Mouse (Mus musculus): ENCODE data around the gene Syngr4. TPM values are rescaled to one million over a fixed set of nuclear protein-coding genes. Genes with fewer than 3 reads are reported as not detected.
A peak's percentile ranks its signal among the peaks of the same experiment; 100 is the strongest.

The Syngr4 gene
- polyA plus RNA-seq, 1 experiment from 2014 or later, result 0.91 TPM

- peak; percentile 60 for ATAC-seq (replicated peaks; ENCODE audit: extremely low read depth, insufficient read depth, low FRiP score)
- Histone ChIP-seq H3K9me3 (replicated peaks; ENCODE audit: control insufficient read depth, low read length) (no peaks in the 10 kb centered on the region), H3K27ac (ENCODE audit: low read length) (peak overlapping the region; percentile 92)
Measured at GRCm38 (mm10) chr7:45873061-45873947, 23.2 kb downstream of the Syngr4 start.

GRCm38 (mm10) chr7:45872624-45873023 is 23.9 kb downstream of the Syngr4 start, which contains the start of gene Kdelr1:
Kdelr1 (plus strand) TSS chr7:45872772.
- Histone ChIP-seq H3K4me1 (ENCODE audit: control insufficient read depth, insufficient read depth, low read length) (peaks cover 36% of the 10 kb centered on the region), H3K36me3 (ENCODE audit: control insufficient read depth, insufficient read depth) (peaks cover 31% of the 10 kb centered on the region), H3K4me3 (ENCODE audit: low read length) (peak within 1 kb of the TSS; percentile 78), H3K4me2 (ENCODE audit: low read depth, low read length) (peak within 1 kb of the TSS; percentile 81), H3K9me3 (replicated peaks; ENCODE audit: control insufficient read depth, low read length) (no peaks in the 10 kb centered on the region), H3K9ac (ENCODE audit: low read length) (peak within 1 kb of the TSS; percentile 97), H3K27ac (ENCODE audit: low read length) (peak within 1 kb of the TSS; percentile 92), H3K27me3 (ENCODE audit: control insufficient read depth, insufficient read depth, low read length) (peaks cover 31% of the 10 kb centered on the region)
- ATAC-seq (replicated peaks; ENCODE audit: extremely low read depth, insufficient read depth, low FRiP score), result peak; percentile 76
- WGBS, result under 1% methylated on average over 18 of the region's 18 CpGs

More at GRCm38 (mm10) chr7:45873061-45873947, 23.2 kb downstream of the Syngr4 start:
- Histone ChIP-seq H3K27me3 (ENCODE audit: control insufficient read depth, insufficient read depth, low read length) (peaks cover 25% of the 10 kb centered on the region), H3K4me3 (ENCODE audit: low read length) (peak overlapping the region; percentile 78), H3K4me1 (ENCODE audit: control insufficient read depth, insufficient read depth, low read length) (peaks cover 36% of the 10 kb centered on the region), H3K4me2 (ENCODE audit: low read depth, low read length) (peak overlapping the region; percentile 81), H3K9ac (ENCODE audit: low read length) (peak overlapping the region; percentile 97), H3K36me3 (ENCODE audit: control insufficient read depth, insufficient read depth) (peaks cover 35% of the 10 kb centered on the region)
- WGBS, result 2% methylated on average over 28 of the region's 28 CpGs

GRCm38 (mm10) chr7:45870282-45871058 is 26.0 kb downstream of the Syngr4 start:
- H3K27me3 ChIP-seq (ENCODE audit: control insufficient read depth, insufficient read depth, low read length), result peaks cover 41% of the 10 kb centered on the region
- peaks cover 12% of the 10 kb centered on the region for H3K36me3 ChIP-seq (ENCODE audit: control insufficient read depth, insufficient read depth)
- H3K4me2 ChIP-seq (ENCODE audit: low read depth, low read length), result peak overlapping the region; percentile 59
- 3% methylated on average over 30 of the region's 30 CpGs for WGBS
- peak overlapping the region; percentile 25 for H3K4me3 ChIP-seq (ENCODE audit: low read length)
- no peaks in the 10 kb centered on the region for H3K9me3 ChIP-seq (replicated peaks; ENCODE audit: control insufficient read depth, low read length)
- no peak overlapping the region for H3K27ac ChIP-seq (ENCODE audit: low read length)
- peaks cover 36% of the 10 kb centered on the region for H3K4me1 ChIP-seq (ENCODE audit: control insufficient read depth, insufficient read depth, low read length)
- 0 out of 2 replicates have a peak overlapping the region, but pooled peaks have one; percentile 42 for H3K9ac ChIP-seq (ENCODE audit: low read length)
- ATAC-seq (replicated peaks; ENCODE audit: extremely low read depth, insufficient read depth, low FRiP score), result no peak

- Histone ChIP-seq H3K9ac (ENCODE audit: low read length) (peak overlapping the region; percentile 61), H3K4me2 (ENCODE audit: low read depth, low read length) (peak overlapping the region; percentile 59), H3K27me3 (ENCODE audit: control insufficient read depth, insufficient read depth, low read length) (peaks cover 41% of the 10 kb centered on the region), H3K36me3 (ENCODE audit: control insufficient read depth, insufficient read depth) (peaks cover 7% of the 10 kb centered on the region), H3K4me1 (ENCODE audit: control insufficient read depth, insufficient read depth, low read length) (peaks cover 33% of the 10 kb centered on the region), H3K27ac (ENCODE audit: low read length) (no peak overlapping the region), H3K9me3 (replicated peaks; ENCODE audit: control insufficient read depth, low read length) (no peaks in the 10 kb centered on the region), H3K4me3 (ENCODE audit: low read length) (peak overlapping the region; percentile 28)
- WGBS, result 4% methylated on average over 13 of the region's 14 CpGs
- ATAC-seq (replicated peaks; ENCODE audit: extremely low read depth, insufficient read depth, low FRiP score), result no peak
Measured at GRCm38 (mm10) chr7:45869787-45870186, 26.7 kb downstream of the Syngr4 start.

GRCm38 (mm10) chr7:45869107-45869670 is 27.3 kb downstream of the Syngr4 start:
- WGBS, result 17% methylated on average over 8 of the region's 8 CpGs
- peak overlapping the region; percentile 28 for H3K4me3 ChIP-seq (ENCODE audit: low read length)
- H3K9me3 ChIP-seq (replicated peaks; ENCODE audit: control insufficient read depth, low read length), result no peaks in the 10 kb centered on the region
- H3K4me2 ChIP-seq (ENCODE audit: low read depth, low read length), result peak overlapping the region; percentile 59
- no peak for ATAC-seq (replicated peaks; ENCODE audit: extremely low read depth, insufficient read depth, low FRiP score)
- peaks cover 41% of the 10 kb centered on the region for H3K27me3 ChIP-seq (ENCODE audit: control insufficient read depth, insufficient read depth, low read length)
- peaks cover 27% of the 10 kb centered on the region for H3K4me1 ChIP-seq (ENCODE audit: control insufficient read depth, insufficient read depth, low read length)
- H3K9ac ChIP-seq (ENCODE audit: low read length), result peak overlapping the region; percentile 61
- no peak overlapping the region for H3K27ac ChIP-seq (ENCODE audit: low read length)
- H3K36me3 ChIP-seq (ENCODE audit: control insufficient read depth, insufficient read depth), result peaks cover 2% of the 10 kb centered on the region; the same call in 1 of the 2 replicates

- WGBS, result 33% methylated on average over 2 of the region's 2 CpGs
- no peak overlapping the region for H3K4me2 ChIP-seq (ENCODE audit: low read depth, low read length)
- no peak for ATAC-seq (replicated peaks; ENCODE audit: extremely low read depth, insufficient read depth, low FRiP score)
- no peaks in the 10 kb centered on the region for H3K9me3 ChIP-seq (replicated peaks; ENCODE audit: control insufficient read depth, low read length)
- H3K27ac ChIP-seq (ENCODE audit: low read length), result no peak overlapping the region
- H3K9ac ChIP-seq (ENCODE audit: low read length), result no peak overlapping the region
- H3K36me3 ChIP-seq (ENCODE audit: control insufficient read depth, insufficient read depth), result no peaks in the 10 kb centered on the region
- H3K4me1 ChIP-seq (ENCODE audit: control insufficient read depth, insufficient read depth, low read length), result peaks cover 20% of the 10 kb centered on the region
- H3K4me3 ChIP-seq (ENCODE audit: low read length), result no peak overlapping the region
- peaks cover 41% of the 10 kb centered on the region for H3K27me3 ChIP-seq (ENCODE audit: control insufficient read depth, insufficient read depth, low read length)
Measured at GRCm38 (mm10) chr7:45867871-45868270, 28.6 kb downstream of the Syngr4 start.

GRCm38 (mm10) chr7:45865925-45866910 is 30.3 kb downstream of the Syngr4 start:
- peaks cover 32% of the 10 kb centered on the region for H3K27me3 ChIP-seq (ENCODE audit: control insufficient read depth, insufficient read depth, low read length)

GRCm38 (mm10) chr7:45864435-45864834 is 32.1 kb downstream of the Syngr4 start:
- H3K9ac ChIP-seq (ENCODE audit: low read length), result no peak overlapping the region
- 47% methylated on average over 3 of the region's 3 CpGs for WGBS
- H3K36me3 ChIP-seq (ENCODE audit: control insufficient read depth, insufficient read depth), result no peaks in the 10 kb centered on the region
- H3K9me3 ChIP-seq (replicated peaks; ENCODE audit: control insufficient read depth, low read length), result no peaks in the 10 kb centered on the region
- H3K4me1 ChIP-seq (ENCODE audit: control insufficient read depth, insufficient read depth, low read length), result peaks cover 8% of the 10 kb centered on the region
- no peak overlapping the region for H3K27ac ChIP-seq (ENCODE audit: low read length)
- H3K27me3 ChIP-seq (ENCODE audit: control insufficient read depth, insufficient read depth, low read length), result peaks cover 23% of the 10 kb centered on the region
- H3K4me2 ChIP-seq (ENCODE audit: low read depth, low read length), result no peak overlapping the region
- no peak overlapping the region for H3K4me3 ChIP-seq (ENCODE audit: low read length)
- no peak for ATAC-seq (replicated peaks; ENCODE audit: extremely low read depth, insufficient read depth, low FRiP score)

More at GRCm38 (mm10) chr7:45865925-45866910, 30.3 kb downstream of the Syngr4 start:
- H3K36me3 ChIP-seq (ENCODE audit: control insufficient read depth, insufficient read depth), result no peaks in the 10 kb centered on the region
- peaks cover 20% of the 10 kb centered on the region for H3K4me1 ChIP-seq (ENCODE audit: control insufficient read depth, insufficient read depth, low read length)
- WGBS, result 1% methylated on average over 116 of the region's 117 CpGs
- H3K9ac ChIP-seq (ENCODE audit: low read length), result peak overlapping the region; percentile 88
- peak overlapping the region; percentile 47 for H3K27ac ChIP-seq (ENCODE audit: low read length)
- peak overlapping the region; percentile 93 for H3K4me2 ChIP-seq (ENCODE audit: low read depth, low read length)
- H3K9me3 ChIP-seq (replicated peaks; ENCODE audit: control insufficient read depth, low read length), result no peaks in the 10 kb centered on the region
- ATAC-seq (replicated peaks; ENCODE audit: extremely low read depth, insufficient read depth, low FRiP score), result peak; percentile 75
- H3K4me3 ChIP-seq (ENCODE audit: low read length), result peak overlapping the region; percentile 57
